Mouse (Mus musculus): ENCODE measurements around the gene Plekha8.

GRCm38 (mm10) chr6:54617363-54617762 lies 22.5 kb downstream of the Plekha8 start:
- TF ChIP-seq POLR2A (IDR thresholded peaks at IDR 0.05; ENCODE audit: borderline replicate concordance, control insufficient read depth, low read depth, low read length) (no peak), CTCF (IDR thresholded peaks at IDR 0.05; ENCODE audit: control insufficient read depth, insufficient read depth, low read length) (no peak)

All from bone marrow, adult 2 months (tissue).